Mouse (Mus musculus) induced T-regulatory cell, adult 2 months (primary cell): ENCODE measurements around the gene Zbtb1.
"Not testable (repeated sequence)": the region's sequence is repeated elsewhere in the genome, so short reads cannot be mapped to it uniquely, and the experiment has no call there.

Experiments used
- DNase-seq: peaks from one replicate; pipeline ENCODE4 v3.0.0-alpha.2; 2012; ENCODE audit warnings: low read depth

Zbtb1 gene

GRCm38 (mm10) chr12:76404836-76405182, 34.7 kb downstream of the Zbtb1 start:
- DNase-seq: no peak

DNA sequence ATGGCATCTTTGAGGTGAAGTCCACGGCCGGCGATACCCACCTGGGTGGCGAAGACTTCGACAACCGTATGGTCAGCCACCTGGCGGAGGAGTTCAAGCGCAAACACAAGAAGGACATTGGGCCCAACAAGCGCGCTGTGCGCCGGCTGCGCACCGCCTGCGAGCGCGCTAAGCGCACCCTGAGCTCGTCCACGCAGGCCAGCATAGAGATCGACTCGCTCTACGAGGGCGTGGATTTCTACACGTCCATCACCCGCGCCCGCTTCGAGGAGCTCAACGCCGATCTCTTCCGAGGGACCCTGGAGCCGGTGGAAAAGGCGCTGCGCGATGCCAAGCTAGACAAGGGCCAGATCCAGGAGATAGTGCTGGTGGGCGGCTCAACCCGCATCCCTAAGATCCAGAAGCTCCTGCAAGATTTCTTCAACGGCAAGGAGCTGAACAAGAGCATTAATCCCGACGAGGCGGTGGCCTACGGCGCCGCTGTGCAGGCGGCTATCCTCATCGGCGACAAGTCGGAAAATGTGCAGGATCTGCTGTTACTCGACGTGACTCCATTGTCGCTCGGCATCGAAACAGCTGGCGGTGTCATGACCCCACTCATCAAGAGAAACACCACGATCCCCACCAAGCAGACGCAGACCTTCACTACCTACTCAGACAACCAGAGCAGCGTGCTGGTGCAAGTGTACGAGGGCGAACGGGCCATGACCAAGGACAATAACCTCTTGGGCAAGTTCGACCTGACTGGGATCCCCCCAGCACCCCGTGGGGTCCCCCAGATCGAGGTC, 35.3 kb downstream of the Zbtb1 start:
- peak; percentile 62 for DNase-seq

DNA sequence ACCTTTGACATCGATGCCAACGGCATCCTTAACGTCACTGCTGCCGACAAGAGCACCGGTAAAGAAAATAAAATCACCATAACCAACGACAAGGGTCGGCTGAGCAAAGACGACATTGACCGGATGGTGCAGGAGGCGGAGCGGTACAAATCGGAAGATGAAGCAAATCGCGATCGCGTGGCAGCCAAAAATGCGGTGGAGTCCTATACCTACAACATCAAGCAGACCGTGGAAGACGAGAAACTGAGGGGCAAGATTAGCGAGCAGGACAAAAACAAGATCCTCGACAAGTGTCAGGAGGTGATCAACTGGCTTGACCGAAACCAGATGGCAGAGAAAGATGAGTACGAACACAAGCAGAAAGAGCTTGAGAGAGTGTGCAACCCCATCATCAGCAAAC, 35.9 kb downstream of the Zbtb1 start:
- DNase-seq: peak; percentile 74

GRCm38 (mm10) chr12:76407184-76407583, 37.1 kb downstream of the Zbtb1 start:
- no peak for DNase-seq

DNA sequence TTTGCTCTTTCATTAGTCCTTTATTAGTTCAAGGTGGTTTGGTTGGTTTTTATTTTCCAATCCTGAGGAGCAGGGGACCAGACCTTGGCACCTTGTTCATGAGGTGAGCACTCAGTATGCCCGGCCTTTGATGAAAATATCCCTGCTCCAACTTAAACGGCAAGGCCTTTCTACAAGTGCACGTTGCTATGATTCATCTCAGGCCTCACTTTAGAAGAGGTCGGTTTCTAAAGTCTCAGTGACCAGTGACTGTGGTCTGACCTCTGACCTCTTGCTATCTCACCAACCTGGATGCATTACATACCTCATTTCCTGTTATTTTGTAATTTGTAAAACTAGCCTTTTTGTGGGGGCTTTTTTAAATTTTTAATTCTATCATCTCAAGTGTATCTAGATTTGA, 39.1 kb downstream of the Zbtb1 start:
- DNase-seq: no peak

- no peak for DNase-seq
Observed at GRCm38 (mm10) chr12:76415383-76416010, 45.4 kb downstream of the Zbtb1 start.

- DNase-seq: no peak
Observed at GRCm38 (mm10) chr12:76417433-76417854, 47.4 kb downstream of the Zbtb1 start, which contains the start of gene Ppp1r36. Gene Ppp1r36, plus strand, starts transcription at chr12:76417538.

DNA sequence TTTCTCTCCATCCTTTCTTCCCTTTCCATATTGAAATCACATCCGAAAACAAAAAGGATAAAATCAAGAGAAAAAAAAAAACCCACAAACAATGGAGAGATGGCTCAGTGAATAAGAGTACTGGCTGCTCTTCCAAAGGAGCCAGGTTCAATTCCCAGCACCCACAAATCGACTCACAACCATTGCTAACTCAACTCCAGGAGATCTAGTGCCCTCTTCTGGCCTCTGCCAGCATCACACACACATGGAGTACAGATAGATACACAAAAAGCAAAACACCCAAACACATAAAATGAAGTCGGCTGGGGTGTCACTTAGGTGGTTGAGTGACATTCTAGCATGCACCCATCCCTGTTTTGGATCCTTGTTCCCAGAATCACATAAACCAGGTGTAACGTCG, 48.3 kb downstream of the Zbtb1 start:
- DNase-seq: no peak

- no peak for DNase-seq
Observed at GRCm38 (mm10) chr12:76425256-76425655, 55.2 kb downstream of the Zbtb1 start.

- no peak for DNase-seq
Observed at GRCm38 (mm10) chr12:76427546-76427945, 57.5 kb downstream of the Zbtb1 start.

- no peak for DNase-seq
Observed at GRCm38 (mm10) chr12:76430879-76431406, 60.9 kb downstream of the Zbtb1 start.

- DNase-seq: no peak
Observed at GRCm38 (mm10) chr12:76431431-76431830, 61.4 kb downstream of the Zbtb1 start.

DNA sequence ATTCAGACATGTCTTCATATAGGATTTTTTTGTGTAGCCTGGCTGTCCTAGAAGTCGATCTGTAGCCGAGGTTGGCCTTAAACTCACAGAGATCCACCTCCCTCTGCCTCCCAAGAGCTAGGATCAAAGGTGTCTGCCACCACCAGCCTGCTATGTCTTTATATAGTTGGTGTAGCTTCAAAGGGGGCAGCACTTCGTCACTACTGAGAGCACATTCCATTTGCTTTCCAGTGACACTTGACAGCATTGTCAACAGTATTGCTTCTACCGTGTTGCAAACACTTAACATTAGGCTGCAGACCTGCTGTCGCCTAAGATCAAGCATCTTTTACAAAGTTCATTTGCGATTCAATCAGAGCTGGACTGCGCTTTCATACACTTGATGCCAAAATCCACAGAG, 64.0 kb downstream of the Zbtb1 start:
- DNase-seq: no peak

- no peak for DNase-seq
Observed at GRCm38 (mm10) chr12:76435084-76435483, 65.0 kb downstream of the Zbtb1 start.

GRCm38 (mm10) chr12:76435549-76435948, 65.5 kb downstream of the Zbtb1 start:
- no peak for DNase-seq

DNA sequence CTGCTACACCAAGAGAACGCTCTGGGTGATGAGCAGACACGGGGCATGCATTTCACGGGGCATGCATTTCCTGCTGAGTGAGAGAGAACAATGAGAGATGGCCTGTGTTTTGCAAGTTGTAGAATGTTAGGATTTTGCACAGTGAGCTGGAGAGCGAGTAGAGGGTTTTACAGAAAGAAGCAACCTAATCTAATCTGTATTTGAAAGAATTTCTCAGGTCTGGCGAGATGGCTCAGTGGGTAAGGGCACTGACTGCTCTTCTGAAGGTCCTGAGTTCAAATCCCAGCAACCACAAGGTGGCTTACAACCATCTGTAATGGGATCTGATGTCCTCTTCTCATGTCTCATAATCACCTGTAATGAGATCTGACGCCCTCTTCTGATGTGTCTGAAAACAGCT, 73.4 kb downstream of the Zbtb1 start:
- not testable (repeated sequence) for DNase-seq

DNA sequence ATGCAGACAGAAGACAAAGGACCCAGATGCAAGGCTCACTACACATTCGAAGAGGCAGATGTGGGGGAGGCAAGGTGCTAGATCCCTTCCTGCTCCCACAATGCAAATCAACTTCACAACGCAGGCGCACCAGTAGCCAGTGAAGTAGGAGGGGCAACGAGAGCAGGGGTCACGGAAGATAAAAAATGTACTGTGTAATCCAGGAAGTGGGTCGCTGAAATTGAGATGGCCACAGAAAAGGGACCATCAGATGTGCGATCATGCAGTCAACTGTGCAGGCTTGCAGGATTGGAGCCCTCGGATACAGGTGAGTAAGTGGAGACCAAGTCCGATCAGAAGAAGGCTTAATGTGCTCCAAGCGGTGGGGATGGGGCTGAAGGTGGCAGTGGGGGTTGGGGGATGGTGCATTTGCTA, 74.3 kb downstream of the Zbtb1 start:
- peak; percentile 10 for DNase-seq

- no peak for DNase-seq
Observed at GRCm38 (mm10) chr12:76444862-76445261, 74.8 kb downstream of the Zbtb1 start.

DNA sequence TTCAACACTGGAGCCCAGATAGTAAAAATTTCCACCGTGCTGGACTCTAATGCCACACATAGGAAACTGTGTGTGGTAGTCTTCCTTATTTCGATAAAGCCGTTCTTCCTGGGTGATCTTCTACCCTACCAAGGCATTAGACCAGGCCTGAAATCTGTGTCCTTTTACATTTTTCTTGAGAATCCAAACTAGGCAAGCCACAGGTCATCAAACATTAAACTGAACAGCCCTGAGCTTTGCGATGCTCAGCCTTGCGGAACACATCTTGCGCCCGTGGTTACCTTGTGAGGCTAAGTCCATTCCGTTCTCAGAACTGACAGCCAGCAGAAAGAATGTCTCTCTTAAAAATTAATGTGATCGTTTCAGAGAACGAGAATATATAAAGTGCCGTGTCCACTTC, 76.1 kb downstream of the Zbtb1 start:
- DNase-seq: no peak
